Comparison of ENCODE assay signal across 11 mouse cellular contexts in the genomic region with DNA sequence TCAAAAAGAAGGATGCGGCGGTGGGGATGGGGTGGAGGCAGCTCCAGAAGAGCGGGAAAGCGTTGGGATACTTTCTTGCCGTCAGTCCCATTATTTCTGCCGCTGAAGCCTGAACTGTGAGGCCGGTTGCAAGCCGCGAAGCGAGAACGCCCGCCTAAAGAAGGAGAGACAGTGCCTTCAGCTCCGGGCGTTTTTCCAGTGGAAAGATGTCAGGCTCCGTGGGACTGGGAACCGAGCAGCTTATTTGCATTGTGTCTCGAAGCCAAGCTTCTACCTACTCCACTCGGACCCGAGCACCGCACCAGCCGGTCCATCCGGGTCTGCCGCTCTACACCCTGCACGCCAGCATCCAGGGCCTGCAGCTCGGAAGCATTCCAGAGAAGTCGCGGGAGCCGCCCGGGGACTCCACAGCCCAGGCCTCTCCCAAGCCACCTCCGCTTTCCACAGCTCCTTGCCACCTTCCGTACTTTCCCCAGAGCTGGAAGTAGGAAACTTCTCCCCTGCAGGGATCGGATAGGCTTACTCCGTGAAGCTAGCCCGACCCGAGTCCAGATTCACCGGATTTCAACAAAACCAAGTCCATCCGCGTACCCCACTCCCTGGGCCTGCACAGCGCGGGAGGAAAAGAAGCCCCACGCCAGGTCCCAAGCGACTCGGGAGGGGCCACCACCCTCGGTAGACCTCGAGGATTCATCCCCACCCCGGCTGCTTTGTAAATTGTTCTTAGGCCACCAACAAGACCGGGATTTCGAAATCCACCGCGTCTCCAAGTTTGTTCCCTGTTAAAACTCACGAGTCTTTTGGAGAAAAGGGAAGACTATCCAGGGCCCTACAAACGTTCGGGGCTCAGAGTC. TPM values are rescaled to one million over a fixed set of nuclear protein-coding genes. Genes with fewer than 3 reads are reported as not detected.
DNase-seq lines count a peak whose midpoint lies in the region; ATAC-seq lines count a peak whose summit lies in the region.
"Had no signal": no experiment of that assay in that cellular context is flagged by ENCODE, and none has a peak within 500 bp of the region (broad histone marks: within the 10 kb centered on the region; RNA-seq: fewer than 3 reads in every experiment).

No protein-coding gene starts in this region.

- H3K4me2 ChIP-seq in hindbrain, embryonic 11.5 days (replicated peaks; ENCODE audit: low read depth, low read length), result no peak overlapping the region
- no peak overlapping the region for H3K4me2 ChIP-seq in hindbrain, embryonic 13.5 days

- intact Hi-C loops in left cerebral cortex, postnatal 25 days (cut with DNase I), result loop anchor here (2.0 kb wide), 1 partner anchor 14 kb away; no protein-coding TSS in a partner anchor

- H3K4me3 ChIP-seq in hindbrain, embryonic 11.5 days (ENCODE audit: low read depth, low read length), result no peak overlapping the region
- H3K4me3 ChIP-seq in hindbrain, embryonic 13.5 days, result no peak overlapping the region

- no peak overlapping the region for H3K27ac ChIP-seq in hindbrain, embryonic 11.5 days (ENCODE audit: low read depth, low read length)
- no peak overlapping the region for H3K27ac ChIP-seq in hindbrain, embryonic 13.5 days
- H3K27ac ChIP-seq: liver, embryonic 14.5 days had no signal

- under 1% methylated on average over 53 of the region's 53 CpGs for WGBS in hindbrain, embryonic 11.5 days
- WGBS in hindbrain, embryonic 13.5 days, result 1% methylated on average over 53 of the region's 53 CpGs

- H3K9me3 ChIP-seq in hindbrain, embryonic 11.5 days (ENCODE audit: control insufficient read depth, low read length), result no peaks in the 10 kb centered on the region
- no peaks in the 10 kb centered on the region for H3K9me3 ChIP-seq in hindbrain, embryonic 13.5 days

- H3K27me3 ChIP-seq in hindbrain, embryonic 11.5 days (ENCODE audit: control insufficient read depth, insufficient read depth, low read length), result peaks cover 92% of the 10 kb centered on the region
- H3K27me3 ChIP-seq in hindbrain, embryonic 13.5 days, result peaks cover 96% of the 10 kb centered on the region

- no peak for ATAC-seq in hindbrain, embryonic 11.5 days (ENCODE audit: low FRiP score)
- ATAC-seq in hindbrain, embryonic 13.5 days (ENCODE audit: low FRiP score), result no peak
- ATAC-seq in CD4-positive, CD25-positive, alpha-beta regulatory T cell, adult 4 months, result peak; percentile 17

- peak; percentile 70 for DNase-seq in hindbrain, embryonic 11.5 days (ENCODE audit: low spot score)
- DNase-seq in ZHBTc4 (ENCODE audit: low read depth, low spot score), result peak; percentile 79
- peak; percentile 31 for DNase-seq in induced T-regulatory cell, adult 2 months (ENCODE audit: low read depth)
- DNase-seq in left cerebral cortex, postnatal 25 days (ENCODE audit: low spot score in 2 of 2), result no peak
- DNase-seq in left cerebral cortex, adult 18-20 months (ENCODE audit: low spot score in 2 of 2), result no peak
- no peak for DNase-seq in cerebellum, postnatal 36 days

- H3K36me3 ChIP-seq in hindbrain, embryonic 11.5 days (ENCODE audit: control insufficient read depth, insufficient read depth, low read length), result no peaks in the 10 kb centered on the region
- no peaks in the 10 kb centered on the region for H3K36me3 ChIP-seq in hindbrain, embryonic 13.5 days

- no peak overlapping the region for H3K9ac ChIP-seq in hindbrain, embryonic 11.5 days (ENCODE audit: low read depth, low read length)
- H3K9ac ChIP-seq in hindbrain, embryonic 13.5 days, result no peak overlapping the region
- H3K9ac ChIP-seq: liver, embryonic 14.5 days had no signal

- 0 out of 2 replicates have a peak, but pooled peaks cover 2% of the 10 kb centered on the region for H3K4me1 ChIP-seq in hindbrain, embryonic 11.5 days (replicated peaks; ENCODE audit: control insufficient read depth, insufficient read depth, low read length)
- peaks cover 5% of the 10 kb centered on the region for H3K4me1 ChIP-seq in hindbrain, embryonic 13.5 days (replicated peaks)

RNA-seq across cellular contexts. Expression of gene Vax2, which starts 8.7 kb away (rescaled TPM):
- 0.23 and 0.39 TPM in 2 replicates for polyA plus RNA-seq in hindbrain, embryonic 11.5 days (2014; fragmentation: Nextera tagmentation; extraction: Ambion mirVana)
- polyA plus RNA-seq in hindbrain, embryonic 13.5 days (2015; fragmentation: Nextera tagmentation; extraction: Ambion mirVana), result not detected in 2 replicates
- under 1 TPM in 1 of 2 experiments, not detected in 1; 0.43 TPM for polyA plus RNA-seq in CD4-positive, CD25-positive, alpha-beta regulatory T cell, adult 4 months (2017; shearing (Covaris generic))
- not detected for total RNA-seq in left cerebral cortex, postnatal 25 days (2021)
- not detected for total RNA-seq in left cerebral cortex, adult 18-20 months (2021)
- polyA plus RNA-seq: large intestine, adult 2 months; liver, embryonic 14.5 days had no signal

RNA-seq across cellular contexts. Expression of gene Cd207, which starts 24.7 kb away (rescaled TPM):
- not detected in 2 replicates for polyA plus RNA-seq in hindbrain, embryonic 11.5 days (2014; fragmentation: Nextera tagmentation; extraction: Ambion mirVana)
- polyA plus RNA-seq in hindbrain, embryonic 13.5 days (2015; fragmentation: Nextera tagmentation; extraction: Ambion mirVana), result not detected in 2 replicates
- polyA plus RNA-seq in CD4-positive, CD25-positive, alpha-beta regulatory T cell, adult 4 months (2017; shearing (Covaris generic)), result not detected
- not detected for total RNA-seq in left cerebral cortex, postnatal 25 days (2021)
- not detected for total RNA-seq in left cerebral cortex, adult 18-20 months (2021)
- total RNA-seq: MEL had no signal
- polyA plus RNA-seq: large intestine, adult 2 months had no signal

RNA-seq across cellular contexts. Expression of gene Atp6v1b1, which starts 40.4 kb away (rescaled TPM):
- 0.15 TPM in 1 of 2 replicates, not detected in the other for polyA plus RNA-seq in hindbrain, embryonic 11.5 days (2014; fragmentation: Nextera tagmentation; extraction: Ambion mirVana)
- polyA plus RNA-seq in hindbrain, embryonic 13.5 days (2015; fragmentation: Nextera tagmentation; extraction: Ambion mirVana), result not detected in 2 replicates
- polyA plus RNA-seq in CD4-positive, CD25-positive, alpha-beta regulatory T cell, adult 4 months (2017; shearing (Covaris generic)), result not detected
- total RNA-seq in left cerebral cortex, postnatal 25 days (2021), result not detected
- total RNA-seq in left cerebral cortex, adult 18-20 months (2021), result under 1 TPM in 1 of 2 experiments, not detected in 1; 0.65 TPM
- total RNA-seq: MEL had no signal
- polyA plus RNA-seq: large intestine, adult 2 months had no signal

RNA-seq across cellular contexts. Expression of gene Clec4f, which starts 46.4 kb away (rescaled TPM):
- polyA plus RNA-seq in hindbrain, embryonic 11.5 days (2014; fragmentation: Nextera tagmentation; extraction: Ambion mirVana), result not detected in 2 replicates
- polyA plus RNA-seq in hindbrain, embryonic 13.5 days (2015; fragmentation: Nextera tagmentation; extraction: Ambion mirVana), result not detected in 2 replicates
- polyA plus RNA-seq in CD4-positive, CD25-positive, alpha-beta regulatory T cell, adult 4 months (2017; shearing (Covaris generic)), result not detected
- not detected for total RNA-seq in left cerebral cortex, postnatal 25 days (2021)
- not detected for total RNA-seq in left cerebral cortex, adult 18-20 months (2021)
- total RNA-seq: MEL had no signal
- polyA plus RNA-seq: large intestine, adult 2 months had no signal

Comparison
In these comparisons a context has a peak if more than half of its experiments do, and no peak if none do; other contexts are left out.
1. DNase-seq: peak in hindbrain, embryonic 11.5 days (single experiment), ZHBTc4 (single experiment) and induced T-regulatory cell, adult 2 months (single experiment); none in left cerebral cortex, postnatal 25 days (0 of 2), left cerebral cortex, adult 18-20 months (0 of 2) and cerebellum, postnatal 36 days (0 of 2).